10 mouse cellular contexts compared by ENCODE assay signal in the genomic region with DNA sequence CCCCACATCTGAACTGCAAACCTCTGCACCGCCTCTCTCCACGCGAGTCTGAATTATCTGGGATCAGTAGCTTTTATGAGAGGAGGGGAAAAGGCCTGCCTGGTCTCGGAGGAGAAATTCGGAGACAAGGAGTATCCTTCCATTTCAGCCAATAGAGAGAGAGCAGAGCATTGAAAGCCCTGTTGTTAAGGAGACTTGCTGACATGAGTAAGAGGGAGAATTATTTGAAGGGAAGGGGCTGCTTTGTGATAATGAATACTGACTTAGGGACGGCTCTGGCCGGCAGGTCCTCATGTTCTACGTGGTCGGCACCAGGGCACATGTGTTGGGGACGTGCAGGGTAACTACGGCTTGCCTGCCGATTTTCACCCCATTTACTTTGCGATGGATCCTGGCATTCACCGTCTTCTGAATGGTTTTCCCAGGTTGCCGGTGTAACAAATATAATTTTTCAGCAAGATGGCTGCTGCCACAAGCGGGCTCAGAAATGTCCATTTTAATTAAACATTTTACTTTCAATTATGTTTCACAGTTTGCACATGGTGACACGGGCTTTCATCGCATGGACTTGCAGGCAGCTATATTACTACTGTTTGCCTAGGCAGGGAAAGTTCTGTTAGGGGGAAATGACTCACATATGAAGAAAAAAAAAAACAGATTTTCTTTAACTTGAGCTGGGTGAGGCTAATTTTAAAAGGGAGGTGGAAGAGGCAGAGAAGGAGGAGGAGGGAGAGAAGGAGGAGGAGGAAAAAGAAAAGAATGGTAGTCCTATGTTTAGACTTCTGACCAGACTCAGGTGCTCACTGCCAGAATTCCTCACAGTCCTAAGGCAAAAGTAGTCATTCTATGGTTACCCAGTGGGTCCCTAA.
A peak's percentile ranks its signal among the peaks of the same experiment; 100 is the strongest.
DNase-seq lines count a peak whose midpoint lies in the region; ATAC-seq and TF ChIP-seq lines count a peak whose summit lies in the region.
"Had no signal": no experiment of that assay in that cellular context is flagged by ENCODE, and none has a peak within 500 bp of the region (broad histone marks: within the 10 kb centered on the region; RNA-seq: fewer than 3 reads in every experiment).

No protein-coding gene starts in this region.

- peak overlapping the region; percentile 35 for H3K4me2 ChIP-seq in forebrain, embryonic 12.5 days

- no peak for DNase-seq in layer of hippocampus, adult 2 months (ENCODE audit: low spot score in 2 of 2)
- no peak for DNase-seq in layer of hippocampus, adult 9-11 months
- no peak for DNase-seq in midbrain, embryonic 10.5 days (ENCODE audit: low spot score)
- no peak for DNase-seq in thymus, adult 18-20 months
- DNase-seq in ovary, postnatal 10 days (ENCODE audit: low spot score) = no peak
- DNase-seq: thymus, postnatal 14 days had no signal

- no peaks in the 10 kb centered on the region for H3K36me3 ChIP-seq in forebrain, embryonic 12.5 days (replicated peaks)
- no peaks in the 10 kb centered on the region for H3K36me3 ChIP-seq in midbrain, embryonic 10.5 days

- 46% methylated on average over 18 of the region's 18 CpGs for WGBS in forebrain, embryonic 12.5 days
- WGBS in midbrain, embryonic 10.5 days = 63% methylated on average over 18 of the region's 18 CpGs

- peak overlapping the region; percentile 26; the same call in 1 of the 2 replicates for H3K4me3 ChIP-seq in layer of hippocampus, adult 2 months
- H3K4me3 ChIP-seq in cortical plate, adult 2 months (ENCODE audit: insufficient read depth, low read length) = peak overlapping the region; percentile 17; the same call in 1 of the 2 replicates
- H3K4me3 ChIP-seq in forebrain, embryonic 12.5 days (replicated peaks) = no peak overlapping the region; the same call in 1 of the 2 replicates
- H3K4me3 ChIP-seq in midbrain, embryonic 10.5 days = 0 out of 2 replicates have a peak overlapping the region, but pooled peaks have one; percentile 21

- no peaks in the 10 kb centered on the region for H3K9me3 ChIP-seq in forebrain, embryonic 12.5 days
- H3K9me3 ChIP-seq in midbrain, embryonic 10.5 days (replicated peaks) = no peaks in the 10 kb centered on the region

- peak; percentile 65 for ATAC-seq in forebrain, embryonic 12.5 days (ENCODE audit: low FRiP score)
- ATAC-seq in megakaryocyte progenitor cell, adult 5-6 weeks (replicated peaks; ENCODE audit: poor library complexity) = no peak
- ATAC-seq: Patski had no signal

- TF ChIP-seq CTCF in layer of hippocampus, adult 2 months (conservative IDR thresholded peaks at IDR 0.05) = no peak
- TF ChIP-seq CTCF in cortical plate, adult 2 months (IDR thresholded peaks at IDR 0.05; ENCODE audit: extremely low read depth, insufficient read depth, low read length) = no peak

- no peak overlapping the region for H3K27ac ChIP-seq in layer of hippocampus, adult 2 months
- no peak overlapping the region for H3K27ac ChIP-seq in cortical plate, adult 2 months (ENCODE audit: insufficient read depth, low read length)
- peak overlapping the region; percentile 72 for H3K27ac ChIP-seq in forebrain, embryonic 12.5 days
- peak overlapping the region; percentile 67 for H3K27ac ChIP-seq in midbrain, embryonic 10.5 days (replicated peaks)

- TF ChIP-seq POLR2A in cortical plate, adult 2 months (IDR thresholded peaks at IDR 0.05; ENCODE audit: extremely low read depth, insufficient read depth, low read length) = no peak

- H3K9ac ChIP-seq in forebrain, embryonic 12.5 days = no peak overlapping the region

- H3K4me1 ChIP-seq in cortical plate, adult 2 months (ENCODE audit: control insufficient read depth, insufficient read depth, low read length) = no peaks in the 10 kb centered on the region
- H3K4me1 ChIP-seq in forebrain, embryonic 12.5 days = peaks cover 10% of the 10 kb centered on the region; the same call in 1 of the 2 replicates
- H3K4me1 ChIP-seq in midbrain, embryonic 10.5 days = peaks cover 18% of the 10 kb centered on the region

- peaks cover 15% of the 10 kb centered on the region; the same call in 1 of the 2 replicates for H3K27me3 ChIP-seq in forebrain, embryonic 12.5 days
- H3K27me3 ChIP-seq in midbrain, embryonic 10.5 days (ENCODE audit: low read depth, poor library complexity, severe bottlenecking) = peaks cover 52% of the 10 kb centered on the region

Comparison
In these comparisons a context has a peak if more than half of its experiments do, and no peak if none do; other contexts are left out.
1. H3K27ac ChIP-seq: peak in forebrain, embryonic 12.5 days (single experiment) and midbrain, embryonic 10.5 days (single experiment); none in layer of hippocampus, adult 2 months (single experiment) and cortical plate, adult 2 months (single experiment).